Mouse (Mus musculus) left cerebral cortex, adult 18-20 months (tissue): Measurements from ENCODE around the gene Spred2. TPM values are rescaled to one million over a fixed set of nuclear protein-coding genes. Genes with fewer than 3 reads are reported as not detected.

Experiments used
- DNase-seq, 2 experiments: peaks; one replicate each; pipeline ENCODE4 v3.0.0; 2021 to 2022; ENCODE audit warnings: low spot score in 2 of 2, mixed read lengths in 1 of 2
- long read RNA-seq, 2 experiments: library from polyadenylated mRNA; stranded (forward); transcript quantifications; one replicate each; pipeline ENCODE4 v2.0.0; 2021
- total RNA-seq, 2 experiments: library from RNA; stranded (reverse); gene quantifications; 2 replicates each; pipeline ENCODE4 v1.2.3; 2021

Spred2 gene
- total RNA-seq, result 100 to 1,000 TPM in 1 of 2 experiments, 10 to 100 TPM in 1; 99.8 to 122 TPM
- long read RNA-seq, experiment 1, partial matches to known transcripts, result 3 of 34 reads
- long read RNA-seq, experiment 1, other reads (novel, unspliced or antisense), result 27 of 34 reads
- long read RNA-seq, experiment 2, partial matches to known transcripts, result 0 of 21 reads
- long read RNA-seq, experiment 2, other reads (novel, unspliced or antisense), result 19 of 21 reads

- DNase-seq, result peak; percentile 85 to 87
Measured at GRCm38 (mm10) chr11:19923888-19924756, at the start of gene Spred2. TSS of gene Spred2 (plus strand) at chr11:19924375.

- DNase-seq, result no peak
Measured at GRCm38 (mm10) chr11:19875551-19875950, 48.6 kb upstream of the Spred2 start.

GRCm38 (mm10) chr11:19875964-19876363 is 48.2 kb upstream of the Spred2 start:
- no peak for DNase-seq

- no peak for DNase-seq
Measured at GRCm38 (mm10) chr11:19877239-19877915, 46.8 kb upstream of the Spred2 start.

- no peak for DNase-seq
Measured at GRCm38 (mm10) chr11:19881342-19881741, 42.8 kb upstream of the Spred2 start.

- no peak for DNase-seq
Measured at GRCm38 (mm10) chr11:19890700-19891406, 33.3 kb upstream of the Spred2 start.

- no peak for DNase-seq
Measured at GRCm38 (mm10) chr11:19893233-19893632, 30.9 kb upstream of the Spred2 start.

- peak; percentile 87 for DNase-seq
Measured at GRCm38 (mm10) chr11:19899621-19900020, 24.6 kb upstream of the Spred2 start.

- peak; percentile 9 to 25 for DNase-seq
Measured at GRCm38 (mm10) chr11:19900712-19901111, 23.5 kb upstream of the Spred2 start.

GRCm38 (mm10) chr11:19911216-19911615 is 13.0 kb upstream of the Spred2 start:
- DNase-seq, result no peak

GRCm38 (mm10) chr11:19912179-19912578 is 12.0 kb upstream of the Spred2 start:
- no peak for DNase-seq

GRCm38 (mm10) chr11:19912661-19913060 is 11.5 kb upstream of the Spred2 start:
- no peak for DNase-seq

GRCm38 (mm10) chr11:19913761-19914160 is 10.4 kb upstream of the Spred2 start:
- DNase-seq, result no peak

- DNase-seq, result no peak
Measured at GRCm38 (mm10) chr11:19917381-19918245, 6.6 kb upstream of the Spred2 start.

- DNase-seq, result no peak
Measured at GRCm38 (mm10) chr11:19918246-19918540, 6.0 kb upstream of the Spred2 start.

- no peak for DNase-seq
Measured at GRCm38 (mm10) chr11:19919460-19919784, 4.8 kb upstream of the Spred2 start.

- DNase-seq, result peak; percentile 79 to 86
Measured at GRCm38 (mm10) chr11:19919785-19920671, 4.1 kb upstream of the Spred2 start.

GRCm38 (mm10) chr11:19921723-19922122 is 2.5 kb upstream of the Spred2 start:
- no peak for DNase-seq

- no peak for DNase-seq
Measured at GRCm38 (mm10) chr11:19922208-19922607, 2.0 kb upstream of the Spred2 start.

- peak in 1 of 2 experiments; percentile 48 for DNase-seq
Measured at GRCm38 (mm10) chr11:19924757-19925148, 578 bp downstream of the Spred2 start.
